Mouse (Mus musculus): ENCODE data around the gene Antxr2.
A peak's percentile ranks its signal among the peaks of the same experiment; 100 is the strongest.

The Antxr2 gene

GRCm38 (mm10) chr5:98030902-98031641 is at the start of gene Antxr2:
Gene Antxr2, minus strand, starts transcription at chr5:98031043.
- DNase-seq (ENCODE audit: extremely low spot score) = peak; percentile 82

- DNase-seq (ENCODE audit: extremely low spot score) = no peak
Measured at GRCm38 (mm10) chr5:98076612-98077011, 45.8 kb upstream of the Antxr2 start.

GRCm38 (mm10) chr5:98069191-98069590 is 38.3 kb upstream of the Antxr2 start:
- no peak for DNase-seq (ENCODE audit: extremely low spot score)

- no peak for DNase-seq (ENCODE audit: extremely low spot score)
Measured at GRCm38 (mm10) chr5:98055275-98055674, 24.4 kb upstream of the Antxr2 start.

GRCm38 (mm10) chr5:98054834-98055233 is 24.0 kb upstream of the Antxr2 start:
- DNase-seq (ENCODE audit: extremely low spot score) = no peak

GRCm38 (mm10) chr5:98034928-98035327 is 4.1 kb upstream of the Antxr2 start:
- DNase-seq (ENCODE audit: extremely low spot score) = no peak

- DNase-seq (ENCODE audit: extremely low spot score) = no peak
Measured at GRCm38 (mm10) chr5:98034207-98034606, 3.4 kb upstream of the Antxr2 start.

- no peak for DNase-seq (ENCODE audit: extremely low spot score)
Measured at GRCm38 (mm10) chr5:98032803-98033420, 2.1 kb upstream of the Antxr2 start.

- DNase-seq (ENCODE audit: extremely low spot score) = no peak
Measured at GRCm38 (mm10) chr5:98030091-98030901, 547 bp downstream of the Antxr2 start.

GRCm38 (mm10) chr5:98027688-98028389 is 3.0 kb downstream of the Antxr2 start:
- no peak for DNase-seq (ENCODE audit: extremely low spot score)

- DNase-seq (ENCODE audit: extremely low spot score) = no peak
Measured at GRCm38 (mm10) chr5:98025921-98026320, 4.9 kb downstream of the Antxr2 start.

GRCm38 (mm10) chr5:98024545-98024944 is 6.3 kb downstream of the Antxr2 start:
- DNase-seq (ENCODE audit: extremely low spot score) = no peak

- no peak for DNase-seq (ENCODE audit: extremely low spot score)
Measured at GRCm38 (mm10) chr5:98021518-98021917, 9.3 kb downstream of the Antxr2 start.

- no peak for DNase-seq (ENCODE audit: extremely low spot score)
Measured at GRCm38 (mm10) chr5:98020658-98021057, 10.2 kb downstream of the Antxr2 start.

- DNase-seq (ENCODE audit: extremely low spot score) = no peak
Measured at GRCm38 (mm10) chr5:98019396-98019795, 11.4 kb downstream of the Antxr2 start.

- DNase-seq (ENCODE audit: extremely low spot score) = no peak
Measured at GRCm38 (mm10) chr5:98018162-98018561, 12.7 kb downstream of the Antxr2 start.

GRCm38 (mm10) chr5:98016247-98017203 is 14.3 kb downstream of the Antxr2 start:
- DNase-seq (ENCODE audit: extremely low spot score) = no peak

GRCm38 (mm10) chr5:98005751-98006150 is 25.1 kb downstream of the Antxr2 start:
- DNase-seq (ENCODE audit: extremely low spot score) = no peak

GRCm38 (mm10) chr5:97999261-97999824 is 31.5 kb downstream of the Antxr2 start:
- DNase-seq (ENCODE audit: extremely low spot score) = no peak

GRCm38 (mm10) chr5:97996500-97997176 is 34.2 kb downstream of the Antxr2 start:
- no peak for DNase-seq (ENCODE audit: extremely low spot score)

Measured in embryo, embryonic 9.5 days (tissue).